Mouse (Mus musculus) left cerebral cortex, postnatal 25 days (tissue): Measurements from ENCODE around the gene Axin2. TPM values are rescaled to one million over a fixed set of nuclear protein-coding genes. Genes with fewer than 3 reads are reported as not detected.

Source experiments
- DNase-seq, 2 experiments: peaks; one replicate each; pipeline ENCODE4 v3.0.0; 2022; ENCODE audit warnings: low spot score in 2 of 2, mixed read lengths in 1 of 2
- intact Hi-C: fragments of 180-260 bp; cut with DNase I; formaldehyde crosslinking; loops from one replicate; pipeline ENCODE4 v1.15.1; 2025
- total RNA-seq, 2 experiments: library from RNA; stranded (reverse); gene quantifications; 2 replicates each; pipeline ENCODE4 v1.2.3; 2021

Gene Axin2
- total RNA-seq, 2 experiments from 2014 or later, result 32.4 to 33.9 TPM

- intact Hi-C loops, result loop anchor here (1.0 to 5.0 kb wide), 5 partner anchors 107 to 267 kb away; no protein-coding TSS in a partner anchor
- no peak for DNase-seq
Measured at GRCm38 (mm10) chr11:108925826-108926225, 5.7 kb downstream of the Axin2 start.

- intact Hi-C loops, result loop anchor here (5.0 kb wide), 1 partner anchor 151 kb away; no protein-coding TSS in a partner anchor
- no peak for DNase-seq
Measured at GRCm38 (mm10) chr11:108926345-108927092, 6.4 kb downstream of the Axin2 start.

- intact Hi-C loops, result loop anchor here (5.0 kb wide), 1 partner anchor 150 kb away; no protein-coding TSS in a partner anchor
- no peak for DNase-seq
Measured at GRCm38 (mm10) chr11:108927093-108927444, 6.9 kb downstream of the Axin2 start.

- no peak for DNase-seq
- intact Hi-C loops, result loop anchor here (5.0 kb wide), 1 partner anchor 149 kb away; no protein-coding TSS in a partner anchor
Measured at GRCm38 (mm10) chr11:108928096-108928495, 7.9 kb downstream of the Axin2 start.

DNA sequence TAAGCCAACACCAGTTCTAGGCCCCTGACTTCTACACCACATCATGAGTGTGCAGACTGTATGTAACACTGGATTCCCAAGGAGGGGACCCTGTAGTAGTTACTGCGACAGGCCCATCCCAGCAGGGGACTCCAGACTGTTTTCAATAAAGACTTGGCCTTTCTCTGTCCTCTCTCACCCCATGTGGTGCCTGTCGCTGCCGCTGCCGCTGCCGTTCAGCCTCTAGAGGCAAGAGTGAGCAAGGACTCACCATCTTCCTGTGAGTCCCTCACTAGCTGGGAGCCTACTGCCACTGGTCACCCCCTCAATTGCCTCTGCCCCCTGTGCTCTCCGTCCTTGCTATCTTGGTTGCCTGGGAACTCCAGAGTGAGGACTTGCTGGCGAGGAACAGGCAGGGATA, 8.6 kb downstream of the Axin2 start:
- DNase-seq, result no peak
- intact Hi-C loops, result loop anchor here (5.0 kb wide), 1 partner anchor 149 kb away; no protein-coding TSS in a partner anchor

GRCm38 (mm10) chr11:108929176-108929575, 9.0 kb downstream of the Axin2 start:
- no peak for DNase-seq
- intact Hi-C loops, result loop anchor here (5.0 kb wide), 1 partner anchor 148 kb away; no protein-coding TSS in a partner anchor

- DNase-seq, result no peak
- intact Hi-C loops, result loop anchor here (5.0 kb wide), 1 partner anchor 148 kb away; no protein-coding TSS in a partner anchor
Measured at GRCm38 (mm10) chr11:108929700-108930099, 9.6 kb downstream of the Axin2 start.

GRCm38 (mm10) chr11:108930612-108931011, 10.5 kb downstream of the Axin2 start:
- DNase-seq, result no peak
- intact Hi-C loops, result no loop called here

- DNase-seq, result no peak
- intact Hi-C loops, result no loop called here
Measured at GRCm38 (mm10) chr11:108933835-108934234, 13.7 kb downstream of the Axin2 start.

DNA sequence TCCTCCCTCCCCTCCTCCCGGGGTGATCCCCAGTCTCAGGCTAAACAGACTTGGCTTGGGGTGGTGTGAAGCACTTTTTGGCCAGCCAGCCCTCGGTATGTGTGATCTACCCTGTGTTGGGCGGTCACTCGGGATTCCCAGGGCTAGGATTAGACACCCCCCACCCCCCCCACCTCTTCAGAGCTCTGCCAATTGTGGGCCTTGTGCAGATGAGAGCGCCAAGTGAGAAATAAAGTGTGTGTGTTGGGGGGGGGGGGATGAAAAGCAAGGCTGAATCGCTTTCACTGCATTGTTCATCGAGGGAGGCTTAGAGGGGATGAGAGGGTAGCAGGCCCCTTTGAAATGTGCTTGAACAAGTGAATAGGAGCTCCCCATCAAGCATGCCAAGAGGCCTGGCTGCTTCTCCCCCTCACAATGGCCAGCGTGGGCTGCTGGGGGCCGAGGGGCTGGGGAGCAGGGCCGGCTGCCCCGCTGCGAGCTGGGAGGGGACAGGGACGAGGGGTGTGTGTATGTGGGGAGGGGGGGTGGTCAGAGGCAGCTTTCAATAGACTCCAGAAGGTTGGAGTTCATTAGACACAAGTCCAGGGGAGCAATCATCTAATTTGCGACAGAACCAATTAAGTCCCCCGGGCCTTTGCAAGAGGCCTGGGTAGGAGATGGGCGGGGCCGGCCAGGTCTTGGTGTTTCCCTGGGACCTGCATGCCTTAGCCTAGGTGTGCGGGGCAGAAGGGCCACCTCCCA, 15.1 kb downstream of the Axin2 start:
- intact Hi-C loops, result no loop called here
- no peak for DNase-seq

DNA sequence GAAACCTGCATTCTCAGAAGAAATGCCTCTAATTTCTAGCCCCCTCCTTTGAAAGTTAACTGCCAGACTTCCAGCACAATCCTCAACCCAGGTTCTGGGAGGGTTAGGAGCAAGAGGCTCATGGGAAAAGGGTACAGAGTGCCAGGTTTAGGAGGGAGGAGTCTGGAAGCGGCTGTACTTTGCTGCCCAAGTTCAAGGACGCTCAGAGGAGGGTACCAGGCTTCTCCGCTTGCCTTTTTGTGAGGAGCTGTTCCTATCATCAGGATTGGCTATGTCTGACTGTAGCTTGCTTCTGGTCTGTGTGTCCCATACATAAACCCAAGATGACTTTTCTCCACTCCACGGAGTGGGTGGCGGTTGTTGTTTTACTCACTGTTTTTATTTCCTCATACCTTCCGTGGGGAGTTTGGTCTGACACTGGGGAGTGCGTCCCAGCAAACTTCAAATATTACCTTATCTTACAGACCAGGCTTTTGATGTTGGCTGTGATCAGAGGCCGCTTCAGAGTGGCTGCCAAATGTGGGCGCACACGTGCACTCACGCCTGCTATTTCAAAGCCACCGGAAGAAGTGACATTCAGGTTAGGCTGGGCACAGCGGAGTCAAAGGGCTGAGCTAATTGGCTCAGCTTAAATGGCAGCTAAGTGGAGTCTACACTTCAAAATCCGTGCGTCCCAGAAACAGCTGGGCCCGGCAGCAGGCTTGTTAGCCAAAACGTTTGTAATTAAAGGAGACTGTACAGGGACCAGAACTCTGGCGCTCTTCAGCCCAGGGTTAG, 16.1 kb downstream of the Axin2 start:
- no peak for DNase-seq
- intact Hi-C loops, result no loop called here

- peak in 1 of 2 experiments; percentile 74 for DNase-seq
- intact Hi-C loops, result loop anchor here (2.0 kb wide), 1 partner anchor 40 kb away; no protein-coding TSS in a partner anchor
Measured at GRCm38 (mm10) chr11:108940655-108941412, 20.7 kb downstream of the Axin2 start.

DNA sequence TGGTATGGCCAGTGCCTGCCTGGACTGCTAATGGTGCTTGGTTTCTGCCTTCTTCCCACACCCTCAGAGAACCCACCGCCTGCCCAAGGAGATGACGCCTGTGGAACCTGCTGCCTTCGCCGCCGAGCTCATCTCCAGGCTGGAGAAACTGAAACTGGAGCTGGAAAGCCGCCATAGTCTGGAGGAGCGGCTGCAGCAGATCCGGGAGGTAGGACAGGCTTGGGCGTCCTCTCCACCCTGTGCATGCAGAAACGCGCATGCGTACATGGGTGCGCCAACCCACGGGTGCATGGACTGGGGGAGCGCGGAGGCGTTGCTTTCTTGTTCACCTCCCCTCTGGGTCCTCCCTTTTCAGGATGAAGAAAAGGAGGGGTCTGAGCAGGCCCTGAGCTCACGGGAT, 21.7 kb downstream of the Axin2 start:
- DNase-seq, result peak; percentile 66 to 96
- intact Hi-C loops, result loop anchor here (2.0 kb wide), 1 partner anchor 39 kb away; no protein-coding TSS in a partner anchor

DNA sequence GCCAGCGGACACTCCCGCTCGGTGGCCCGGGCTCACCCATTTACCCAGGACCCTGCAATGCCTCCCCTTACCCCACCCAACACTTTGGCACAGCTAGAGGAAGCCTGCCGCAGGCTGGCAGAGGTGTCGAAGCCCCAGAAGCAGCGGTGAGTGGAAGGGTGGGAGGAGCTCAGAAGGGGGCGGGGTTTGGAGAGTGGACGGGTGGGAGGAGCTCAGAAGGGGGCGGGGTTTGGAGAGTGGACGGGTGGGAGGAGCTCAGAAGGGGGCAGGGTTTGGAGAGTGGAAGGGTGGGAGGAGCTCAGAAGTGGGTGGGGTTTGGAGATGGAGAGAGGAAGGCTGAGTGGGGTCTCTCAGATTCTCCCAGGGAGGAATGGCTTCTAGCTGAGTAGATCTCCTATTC, 23.6 kb downstream of the Axin2 start:
- DNase-seq, result no peak
- intact Hi-C loops, result no loop called here

- intact Hi-C loops, result no loop called here
- DNase-seq, result peak in 1 of 2 experiments; percentile 77
Measured at GRCm38 (mm10) chr11:108945666-108946065, 25.5 kb downstream of the Axin2 start.

DNA sequence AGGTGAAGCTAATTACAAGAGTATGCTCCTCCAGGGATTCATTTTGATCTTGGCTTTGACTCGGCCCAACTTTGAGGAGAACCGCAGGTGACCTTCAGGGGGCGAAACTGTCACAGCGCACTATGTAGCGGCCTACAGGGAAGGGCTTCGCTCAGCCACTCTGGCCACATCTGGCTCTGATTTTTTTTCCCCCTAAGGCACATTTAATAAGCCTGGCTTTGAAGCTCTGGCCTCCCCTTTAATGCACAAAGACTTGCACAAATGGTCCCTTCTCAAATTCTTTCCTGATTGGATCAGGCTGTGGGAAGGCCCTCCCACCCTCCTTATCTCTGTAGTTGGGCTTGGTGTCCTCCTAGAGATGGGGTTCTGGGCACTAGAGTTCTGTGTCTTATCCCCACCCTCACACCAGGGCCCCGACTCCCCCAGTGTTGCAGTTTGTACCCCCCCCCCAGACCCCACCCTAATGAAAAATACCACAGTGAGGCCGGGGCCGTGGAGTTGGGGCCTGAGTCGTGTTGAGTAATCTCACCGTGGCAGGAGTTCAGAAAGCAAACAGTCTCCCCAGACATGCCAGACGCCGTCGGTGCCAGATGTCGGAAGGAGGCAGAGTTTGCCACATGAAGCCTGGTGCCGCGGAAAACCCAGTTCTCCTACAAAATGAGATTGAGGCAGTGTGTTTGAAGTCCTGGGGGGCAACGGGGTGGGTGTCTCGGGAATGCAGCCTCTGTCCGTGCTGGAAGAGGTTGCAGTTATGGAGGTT, 27.5 kb downstream of the Axin2 start:
- DNase-seq, result no peak
- intact Hi-C loops, result no loop called here

DNA sequence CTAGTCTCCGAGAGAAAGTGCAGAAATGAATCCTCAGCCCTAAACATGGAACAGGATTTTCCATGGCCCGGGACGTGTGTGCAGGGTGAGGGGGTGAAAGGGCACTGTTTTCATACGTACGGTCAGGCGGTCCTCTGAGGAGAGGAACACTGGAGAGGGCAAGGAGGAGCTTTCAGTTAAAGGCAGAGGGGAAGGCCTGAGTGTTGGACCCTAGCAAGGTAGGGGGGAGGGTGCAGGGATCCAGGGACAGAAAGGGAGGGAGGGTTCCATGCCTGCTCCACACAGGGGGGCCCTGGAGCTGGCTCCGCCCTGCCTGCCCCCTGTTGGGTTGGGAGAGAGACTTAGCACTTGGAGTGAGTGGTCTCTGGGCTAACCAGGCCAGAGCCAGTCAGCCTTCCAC, 28.4 kb downstream of the Axin2 start:
- DNase-seq, result no peak
- intact Hi-C loops, result no loop called here

DNA sequence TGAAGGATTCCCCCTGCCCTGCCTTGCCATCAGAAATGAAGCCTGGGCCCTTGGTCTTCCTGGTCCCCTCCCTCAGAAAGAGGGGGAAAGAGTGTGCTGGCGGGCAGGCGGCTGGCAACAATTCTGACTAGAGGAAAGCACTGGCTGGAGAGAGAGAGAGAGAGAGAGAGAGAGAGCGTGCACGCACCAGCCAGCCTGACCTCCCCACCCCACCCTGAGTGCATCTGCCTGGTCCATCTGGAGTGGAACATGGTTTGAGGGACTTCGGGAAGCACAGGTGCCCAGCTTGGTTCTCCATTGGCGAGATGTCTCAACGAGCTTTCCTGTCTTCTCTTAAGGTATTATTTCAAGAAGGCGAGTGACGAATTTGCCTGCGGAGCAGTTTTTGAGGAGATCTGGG, 28.8 kb downstream of the Axin2 start:
- intact Hi-C loops, result no loop called here
- no peak for DNase-seq
